Mouse (Mus musculus) stomach, postnatal 0 days (tissue): ENCODE measurements around the gene Gpank1. TPM values are rescaled to one million over a fixed set of nuclear protein-coding genes. Genes with fewer than 3 reads are reported as not detected.

Experiments used
- ATAC-seq: fragments of 200-750 bp; cut with Nextera tagmentation; 2 replicates; pipeline ENCODE4 v1.8.0; 2017; ENCODE audit not compliant: low FRiP score, low TSS enrichment
- DNase-seq: peaks from one replicate; pipeline ENCODE4 v3.0.0-alpha.2; 2016; ENCODE audit warnings: low spot score
- H3K27ac ChIP-seq: fragments of 300-500 bp; sonication (generic); replicated peaks from 2 replicates; pipeline ENCODE4 v1.5.1; 2014; ENCODE audit warnings: mild to moderate bottlenecking, control low read depth
- H3K27me3 ChIP-seq: fragments of 300-500 bp; sonication (generic); 2 replicates; pipeline ENCODE4 v1.6.1; 2014; ENCODE audit warnings: low read length; ENCODE audit not compliant: control insufficient read depth, insufficient read depth
- H3K36me3 ChIP-seq: fragments of 300-500 bp; sonication (generic); 2 replicates; pipeline ENCODE4 v1.6.1; 2014; ENCODE audit warnings: low read length, mixed read lengths; ENCODE audit not compliant: control insufficient read depth, insufficient read depth
- H3K4me1 ChIP-seq: fragments of 300-500 bp; sonication (generic); replicated peaks from 2 replicates; pipeline ENCODE4 v1.6.1; 2014; ENCODE audit warnings: antibody characterized with exemption; ENCODE audit not compliant: control insufficient read depth, insufficient read depth
- H3K4me2 ChIP-seq: fragments of 300-500 bp; sonication (generic); replicated peaks from 2 replicates; pipeline ENCODE4 v1.6.1; 2014; ENCODE audit warnings: low read depth, mild to moderate bottlenecking, control low read depth, moderate library complexity
- H3K4me3 ChIP-seq: fragments of 300-500 bp; sonication (generic); 2 replicates; pipeline ENCODE4 v1.5.1; 2014; ENCODE audit warnings: low read depth, low read length, control low read depth
- H3K9ac ChIP-seq: fragments of 300-500 bp; sonication (generic); 2 replicates; pipeline ENCODE4 v1.6.1; 2014; ENCODE audit warnings: mild to moderate bottlenecking, low read length, control low read depth, mixed read lengths
- H3K9me3 ChIP-seq: fragments of 300-500 bp; sonication (generic); 2 replicates; pipeline ENCODE4 v1.6.1; 2016; ENCODE audit warnings: low read length; ENCODE audit not compliant: control insufficient read depth
- CTCF ChIP-seq: IDR thresholded peaks from 2 replicates; pipeline ENCODE4 v1.5.1; 2016; ENCODE audit warnings: antibody characterized with exemption, low read depth, mild to moderate bottlenecking, moderate library complexity
- EP300 ChIP-seq: optimal IDR thresholded peaks from 2 replicates; pipeline ENCODE3; 2016; ENCODE audit warnings: antibody characterized with exemption
- WGBS: fragments of 180-500 bp; shearing (Covaris S2); extraction: QIAGEN DNeasy Blood & Tissue Kit; methylation state at CpG from one replicate; pipeline ENCODE4 v1.1.7; 2014; 5-methylcytosine and 5-hydroxymethylcytosine counted together
- polyA plus RNA-seq: library from polyadenylated mRNA; unstranded; fragments of >200 nt; fragmentation: Nextera tagmentation; extraction: Ambion mirVana; gene quantifications from 2 replicates; pipeline ENCODE4 v1.2.1, GENCODE M21; 2015

The Gpank1 gene
- polyA plus RNA-seq, 1 experiment from 2014 or later: 11.3 TPM

DNA sequence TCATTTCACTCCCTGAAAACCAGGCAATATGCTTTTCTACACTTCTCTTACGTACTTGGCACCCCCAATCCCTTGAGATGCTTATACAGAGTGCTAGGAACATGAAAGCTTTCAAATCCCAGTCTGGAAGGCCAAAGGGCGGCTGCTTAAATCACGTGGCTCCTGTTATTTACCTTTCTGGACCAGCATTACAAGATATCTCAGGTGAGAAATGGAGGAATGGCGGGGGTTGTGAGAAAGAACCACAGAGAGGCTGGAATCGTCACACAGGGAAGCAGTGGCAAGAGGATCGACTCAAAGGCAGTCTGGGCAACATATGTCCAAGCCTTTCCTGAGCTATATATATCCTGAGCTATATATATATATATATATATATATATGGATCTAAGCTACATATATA is 4.3 kb downstream of the Gpank1 start:
- ATAC-seq: no peak
- Histone ChIP-seq H3K4me1 (peaks cover 3% of the 10 kb centered on the region; the same call in 1 of the 2 replicates), H3K27ac (peak overlapping the region; percentile 87), H3K4me2 (peak overlapping the region; percentile 85), H3K9ac (peak overlapping the region; percentile 77), H3K9me3 (no peaks in the 10 kb centered on the region), H3K27me3 (no peaks in the 10 kb centered on the region), H3K36me3 (no peaks in the 10 kb centered on the region; the same call in none of the 2 replicates), H3K4me3 (peak overlapping the region; percentile 61)
- 11% methylated on average over 6 of the region's 6 CpGs for WGBS
- DNase-seq: peak; percentile 76
- no peak for TF ChIP-seq EP300
- TF ChIP-seq CTCF: no peak

- ATAC-seq (peak; percentile 63), DNase-seq (peak; percentile 90)
- Histone ChIP-seq H3K9ac (peak within 1 kb of the TSS; percentile 77), H3K4me2 (peak within 1 kb of the TSS; percentile 85), H3K27me3 (no peaks in the 10 kb centered on the region), H3K4me1 (peaks cover 3% of the 10 kb centered on the region; the same call in 1 of the 2 replicates), H3K36me3 (no peaks in the 10 kb centered on the region; the same call in none of the 2 replicates), H3K27ac (peak within 1 kb of the TSS; percentile 87), H3K4me3 (peak within 1 kb of the TSS; percentile 61), H3K9me3 (no peaks in the 10 kb centered on the region)
- 0 out of 2 replicates have a peak, but pooled peaks have one; percentile 2 for TF ChIP-seq CTCF
- TF ChIP-seq EP300: no peak
- WGBS: under 1% methylated on average over 34 of the region's 36 CpGs
Observed at GRCm38 (mm10) chr17:35126206-35126611, 5.0 kb downstream of the Gpank1 start, which contains the start of gene D17H6S53E. D17H6S53E (plus strand) TSS chr17:35126373.

GRCm38 (mm10) chr17:35127017-35127416 is 5.8 kb downstream of the Gpank1 start:
- peak overlapping the region; percentile 61 for H3K4me3 ChIP-seq
- no peak for ATAC-seq
- H3K27me3 ChIP-seq: no peaks in the 10 kb centered on the region
- H3K4me1 ChIP-seq: peaks cover 3% of the 10 kb centered on the region; the same call in 1 of the 2 replicates
- peak overlapping the region; percentile 87 for H3K27ac ChIP-seq
- 47% methylated on average over 13 of the region's 13 CpGs for WGBS
- no peak for TF ChIP-seq EP300
- peak overlapping the region; percentile 77 for H3K9ac ChIP-seq
- DNase-seq: no peak
- H3K9me3 ChIP-seq: no peaks in the 10 kb centered on the region
- no peaks in the 10 kb centered on the region; the same call in none of the 2 replicates for H3K36me3 ChIP-seq
- H3K4me2 ChIP-seq: peak overlapping the region; percentile 85

DNA sequence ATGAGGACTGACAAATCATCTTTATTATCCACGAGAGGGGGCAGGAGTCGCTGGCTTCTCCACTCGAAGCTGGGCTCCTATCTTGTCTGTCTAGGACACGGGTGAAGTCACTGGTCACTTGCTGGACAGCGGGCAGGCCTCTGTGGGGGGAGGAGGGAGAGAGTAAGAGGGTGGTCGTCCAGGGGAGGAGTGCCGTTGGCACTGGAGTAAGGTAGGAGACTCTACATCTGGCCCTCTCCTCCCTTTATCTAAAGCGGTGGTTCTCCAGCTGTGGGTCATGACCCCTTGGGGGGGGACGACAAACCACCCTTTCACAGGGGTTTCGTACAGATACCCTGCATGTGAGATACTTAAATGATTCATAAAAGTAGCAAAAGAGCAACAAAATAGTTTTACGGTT is 7.7 kb downstream of the Gpank1 start:
- Histone ChIP-seq H3K36me3 (no peaks in the 10 kb centered on the region; the same call in none of the 2 replicates), H3K4me2 (no peak overlapping the region), H3K9ac (no peak overlapping the region), H3K27me3 (no peaks in the 10 kb centered on the region), H3K27ac (no peak overlapping the region), H3K4me1 (peaks cover 3% of the 10 kb centered on the region; the same call in 1 of the 2 replicates), H3K4me3 (no peak overlapping the region), H3K9me3 (no peaks in the 10 kb centered on the region)
- WGBS: 73% methylated on average over 11 of the region's 11 CpGs
- ATAC-seq (no peak), DNase-seq (no peak)
- TF ChIP-seq CTCF: no peak

- Histone ChIP-seq H3K36me3 (no peaks in the 10 kb centered on the region; the same call in none of the 2 replicates), H3K27ac (no peak overlapping the region), H3K9me3 (no peaks in the 10 kb centered on the region), H3K4me3 (no peak overlapping the region), H3K4me2 (no peak overlapping the region), H3K4me1 (peaks cover 3% of the 10 kb centered on the region; the same call in 1 of the 2 replicates), H3K27me3 (no peaks in the 10 kb centered on the region), H3K9ac (no peak overlapping the region)
- WGBS: 91% methylated on average over 8 of the region's 8 CpGs
- ATAC-seq (no peak), DNase-seq (no peak)
- no peak for TF ChIP-seq CTCF
- TF ChIP-seq EP300: no peak
Observed at GRCm38 (mm10) chr17:35131038-35131437, 9.8 kb downstream of the Gpank1 start.

DNA sequence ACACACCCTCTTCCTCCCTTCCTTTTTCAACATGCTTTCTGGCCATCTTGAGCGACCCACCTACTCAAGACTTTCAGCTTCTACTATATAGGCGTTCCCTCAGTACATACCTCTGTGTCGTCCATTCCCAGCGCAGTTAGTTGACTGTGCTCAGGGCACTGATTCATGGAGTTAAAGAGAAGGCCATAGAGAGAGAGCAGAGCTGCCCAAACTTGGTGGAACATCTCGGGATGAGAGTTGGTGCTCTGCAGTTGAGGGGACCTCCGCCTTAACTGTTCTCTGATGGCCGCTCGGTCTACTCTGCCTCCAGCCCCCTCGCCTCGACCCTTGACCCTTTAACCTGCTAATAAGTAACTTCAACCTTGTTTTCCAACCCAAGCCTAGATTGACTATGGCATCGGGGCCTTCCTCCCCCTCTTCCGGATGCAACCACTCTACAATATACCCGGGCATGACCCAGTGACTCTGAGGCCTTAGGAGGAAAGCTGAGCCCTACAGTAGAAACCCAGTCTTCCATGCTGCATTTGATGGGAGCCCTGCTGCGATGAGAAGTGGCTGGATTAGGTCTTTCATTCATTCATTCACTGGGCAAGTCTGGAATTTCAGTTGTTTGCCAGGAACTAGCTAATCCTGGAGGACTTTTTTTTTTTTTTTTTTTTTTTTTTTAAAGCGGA is 10.4 kb downstream of the Gpank1 start, which contains the start of gene Apom:
Apom (minus strand) TSS at position 551 of the 674 bp plus-strand sequence.
- no peak within 1 kb of the TSS for H3K9ac ChIP-seq

More for the DNA sequence above, 10.4 kb downstream of the Gpank1 start, which contains the start of gene Apom:
- Histone ChIP-seq H3K4me3 (no peak within 1 kb of the TSS), H3K9me3 (no peaks in the 10 kb centered on the region), H3K36me3 (no peaks in the 10 kb centered on the region; the same call in none of the 2 replicates), H3K4me1 (peaks cover 2% of the 10 kb centered on the region; the same call in 1 of the 2 replicates), H3K27me3 (no peaks in the 10 kb centered on the region), H3K27ac (no peak within 1 kb of the TSS), H3K4me2 (no peak within 1 kb of the TSS)
- DNase-seq: no peak
- ATAC-seq: no peak
- TF ChIP-seq CTCF (no peak), EP300 (no peak)
- WGBS: 69% methylated on average over 15 of the region's 15 CpGs
